Mouse (Mus musculus) limb, embryonic 13.5 days (tissue): ENCODE data around the gene Stx5a. TPM values are rescaled to one million over a fixed set of nuclear protein-coding genes. Genes with fewer than 3 reads are reported as not detected.
"Not testable (repeated sequence)": the region's sequence is repeated elsewhere in the genome, so short reads cannot be mapped to it uniquely, and the experiment has no call there.

Experiments
- ATAC-seq: fragments of 200-750 bp; cut with Nextera tagmentation; 2 replicates; pipeline ENCODE4 v1.8.0; 2017; ENCODE audit warnings: low read depth, moderate number of reproducible peaks, moderate TSS enrichment; ENCODE audit not compliant: low FRiP score
- H3K27ac ChIP-seq: fragments of 300-500 bp; sonication (generic); 2 replicates; pipeline ENCODE4 v1.5.1; 2015; ENCODE audit warnings: inconsistent platforms, mild to moderate bottlenecking, moderate library complexity
- H3K27me3 ChIP-seq: fragments of 300-500 bp; sonication (generic); 2 replicates; pipeline ENCODE4 v1.6.1; 2015; ENCODE audit warnings: mild to moderate bottlenecking, inconsistent platforms
- H3K36me3 ChIP-seq: fragments of 300-500 bp; sonication (generic); 2 replicates; pipeline ENCODE4 v1.6.1; 2015; ENCODE audit warnings: inconsistent platforms, mild to moderate bottlenecking, moderate library complexity
- H3K4me1 ChIP-seq: fragments of 300-500 bp; sonication (generic); 2 replicates; pipeline ENCODE4 v1.6.1; 2015; ENCODE audit warnings: inconsistent platforms
- H3K4me2 ChIP-seq: fragments of 300-500 bp; sonication (generic); replicated peaks from 2 replicates; pipeline ENCODE4 v1.6.1; 2015; ENCODE audit warnings: inconsistent platforms, mild to moderate bottlenecking, moderate library complexity
- H3K4me3 ChIP-seq: fragments of 300-500 bp; sonication (generic); 2 replicates; pipeline ENCODE4 v1.5.1; 2015; ENCODE audit warnings: moderate library complexity, mild to moderate bottlenecking, inconsistent platforms
- H3K9ac ChIP-seq: fragments of 300-500 bp; sonication (generic); 2 replicates; pipeline ENCODE4 v1.6.1; 2015; ENCODE audit warnings: mild to moderate bottlenecking, inconsistent platforms
- H3K9me3 ChIP-seq: fragments of 300-500 bp; sonication (generic); 2 replicates; pipeline ENCODE4 v1.6.1; 2016; ENCODE audit warnings: inconsistent platforms
- WGBS: fragments of 180-500 bp; shearing (Covaris S2); methylation state at CpG from one replicate; pipeline ENCODE4 v1.1.7; 2015; 5-methylcytosine and 5-hydroxymethylcytosine counted together
- polyA plus RNA-seq: library from polyadenylated mRNA; unstranded; fragments of >200 nt; fragmentation: Nextera tagmentation; extraction: Ambion mirVana; gene quantifications from 2 replicates; pipeline ENCODE4 v1.2.1, GENCODE M21; 2015

Stx5a gene
- polyA plus RNA-seq, 1 experiment from 2014 or later: 205 TPM

DNA sequence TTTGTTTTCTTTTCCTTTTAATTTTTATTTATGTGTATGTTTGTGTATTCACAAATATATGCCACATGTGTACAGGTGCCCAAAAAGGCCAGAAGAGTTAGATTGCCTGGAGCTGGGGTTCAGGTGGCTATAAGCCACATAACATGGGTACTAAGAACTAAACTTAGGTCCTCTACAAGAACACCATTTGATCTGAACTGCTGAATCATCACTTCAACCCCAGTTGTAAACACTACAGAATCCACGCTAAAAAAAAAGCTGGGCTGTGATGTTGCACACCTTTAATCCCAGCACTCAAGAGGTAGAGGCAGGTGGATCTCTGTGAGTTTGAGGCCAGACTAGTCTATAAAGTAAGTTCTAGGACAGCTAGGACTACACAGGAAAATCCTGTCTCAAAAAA is 19.8 kb upstream of the Stx5a start:
- Histone ChIP-seq H3K36me3 (peaks cover 22% of the 10 kb centered on the region), H3K9ac (peak overlapping the region; percentile 39; the same call in 1 of the 2 replicates), H3K9me3 (no peaks in the 10 kb centered on the region), H3K4me3 (no peak overlapping the region), H3K4me2 (peak overlapping the region; percentile 79), H3K27me3 (no peaks in the 10 kb centered on the region), H3K4me1 (peaks cover 33% of the 10 kb centered on the region), H3K27ac (no peak overlapping the region)
- WGBS: 74% methylated on average over 1 of the region's 1 CpGs
- ATAC-seq: no peak

DNA sequence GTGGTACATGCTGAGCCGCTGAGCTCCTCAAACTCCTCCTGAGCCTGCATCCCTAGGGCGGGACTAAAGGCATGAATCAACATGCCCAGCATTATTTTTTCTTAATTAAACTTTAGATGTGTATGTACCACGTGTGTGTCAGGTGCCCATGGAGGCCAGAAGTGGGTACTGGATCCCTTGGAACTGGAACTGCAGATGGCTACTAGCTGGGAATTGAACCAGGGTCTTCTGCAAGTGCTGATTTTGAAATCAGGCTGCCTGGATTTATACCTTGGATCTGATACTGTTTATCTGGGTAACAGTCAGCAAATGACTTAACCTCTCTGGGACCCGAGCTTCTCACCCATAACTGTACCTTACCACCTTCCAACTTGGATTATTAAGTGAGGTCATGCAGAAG is 19.2 kb upstream of the Stx5a start:
- peaks cover 29% of the 10 kb centered on the region for H3K36me3 ChIP-seq
- 51% methylated on average over 4 of the region's 4 CpGs for WGBS

DNA sequence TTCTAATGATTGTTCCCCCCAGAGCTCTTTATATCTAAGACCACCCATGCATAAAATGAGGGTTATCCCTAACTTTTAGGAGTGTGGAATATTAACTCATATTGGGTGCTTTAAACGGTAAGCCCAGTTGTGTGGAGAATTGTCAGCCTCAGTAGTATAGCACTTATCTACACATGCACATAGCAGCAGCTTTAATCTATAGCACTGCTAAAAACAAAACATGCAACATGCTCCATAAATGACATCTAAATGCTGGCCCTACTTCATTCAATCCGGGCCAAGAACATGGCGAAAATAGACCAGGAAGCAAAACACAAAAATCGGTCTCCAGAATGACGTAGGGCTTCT is 18.7 kb upstream of the Stx5a start:
- peak overlapping the region; percentile 79 for H3K4me2 ChIP-seq
- 1% methylated on average over 5 of the region's 5 CpGs for WGBS
- peak overlapping the region; percentile 81 for H3K9ac ChIP-seq
- H3K27ac ChIP-seq: peak overlapping the region; percentile 97
- ATAC-seq: no peak
- no peaks in the 10 kb centered on the region for H3K27me3 ChIP-seq
- peak overlapping the region; percentile 83 for H3K4me3 ChIP-seq
- H3K36me3 ChIP-seq: peaks cover 30% of the 10 kb centered on the region
- H3K9me3 ChIP-seq: no peaks in the 10 kb centered on the region
- peaks cover 33% of the 10 kb centered on the region for H3K4me1 ChIP-seq

More for the DNA sequence above, 19.2 kb upstream of the Stx5a start:
- Histone ChIP-seq H3K27ac (peak overlapping the region; percentile 97; the same call in 1 of the 2 replicates), H3K27me3 (no peaks in the 10 kb centered on the region), H3K4me3 (peak overlapping the region; percentile 83), H3K9ac (peak overlapping the region; percentile 81), H3K4me1 (peaks cover 33% of the 10 kb centered on the region), H3K4me2 (peak overlapping the region; percentile 79), H3K9me3 (no peaks in the 10 kb centered on the region)
- no peak for ATAC-seq

DNA sequence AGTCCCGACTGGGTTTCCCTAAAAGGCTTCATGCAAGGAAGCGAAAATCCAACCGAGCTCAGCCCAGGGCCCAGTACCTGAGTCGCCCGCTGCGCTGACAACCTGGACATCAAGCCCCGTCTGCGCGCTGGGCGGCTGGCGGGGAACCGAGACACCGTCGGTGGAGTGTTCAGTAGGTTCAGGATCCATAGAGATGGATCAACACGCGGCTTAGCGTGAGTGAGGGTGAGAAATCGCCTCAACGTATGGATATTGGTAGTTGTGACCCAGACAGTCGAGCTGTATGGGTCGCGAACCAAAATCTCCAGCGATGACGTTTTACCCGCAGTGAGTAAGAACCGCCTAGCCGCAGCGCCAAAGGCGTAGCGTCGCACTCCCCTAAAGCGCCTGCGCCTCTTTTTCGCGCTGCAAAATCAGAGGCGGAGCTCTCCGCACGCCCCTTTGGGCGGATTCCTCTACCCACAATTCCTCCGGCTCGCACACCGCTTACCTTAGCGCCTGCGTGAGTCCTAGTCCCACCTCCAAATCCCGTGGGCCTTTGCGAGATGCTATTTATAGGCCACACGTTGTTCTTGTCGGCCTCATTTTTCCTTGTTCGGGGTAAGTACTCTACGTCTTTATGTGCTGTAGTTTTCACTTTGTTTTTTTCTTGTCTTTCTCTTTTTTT is 18.2 kb upstream of the Stx5a start, which contains the start of gene Slc3a2:
TSS of gene Slc3a2 (minus strand) at position 463 of the 667 bp plus-strand sequence.
- Histone ChIP-seq H3K9ac (peak within 1 kb of the TSS; percentile 98), H3K9me3 (no peaks in the 10 kb centered on the region), H3K4me2 (peak within 1 kb of the TSS; percentile 79), H3K36me3 (peaks cover 30% of the 10 kb centered on the region), H3K27ac (peak within 1 kb of the TSS; percentile 97), H3K4me3 (peak within 1 kb of the TSS; percentile 83), H3K4me1 (peaks cover 33% of the 10 kb centered on the region), H3K27me3 (no peaks in the 10 kb centered on the region)
- under 1% methylated on average over 50 of the region's 50 CpGs for WGBS
- ATAC-seq: peak; percentile 95

DNA sequence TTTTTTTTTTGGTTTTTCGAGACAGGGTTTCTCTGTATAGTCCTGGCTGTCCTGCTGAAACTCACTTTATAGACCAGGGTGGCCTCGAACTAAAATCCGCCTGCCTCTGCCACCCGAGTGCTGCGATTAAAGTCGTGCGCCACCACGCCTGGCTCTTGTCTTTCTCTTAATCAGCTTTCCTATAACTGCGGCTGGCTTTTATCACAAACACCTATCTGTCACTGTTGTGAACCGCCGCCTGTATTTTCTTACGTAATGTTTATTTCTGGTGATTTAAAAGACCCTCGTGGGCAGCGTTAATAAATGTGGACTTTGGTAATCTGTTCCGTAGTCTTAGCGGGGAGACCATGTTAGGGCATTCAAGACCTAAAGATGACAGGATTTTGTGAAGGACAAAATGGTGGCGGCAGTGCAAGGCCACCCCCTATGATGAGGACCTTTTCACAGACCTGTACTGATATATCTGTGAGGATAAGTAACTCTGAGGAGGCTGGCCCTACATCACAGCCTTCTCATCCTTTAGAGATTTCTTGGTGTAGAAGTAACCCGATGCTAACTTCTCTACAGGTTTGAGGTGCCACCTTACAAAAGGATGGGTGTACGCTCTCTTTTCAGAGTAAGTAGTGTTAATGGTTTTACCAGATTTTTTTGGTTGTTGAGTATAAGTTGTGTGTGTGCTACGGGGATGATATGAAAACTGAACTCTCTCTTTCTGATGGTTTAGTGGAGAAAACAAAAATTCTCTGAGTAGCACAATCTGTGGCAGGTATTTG is 17.5 kb upstream of the Stx5a start:
- Histone ChIP-seq H3K4me1 (peaks cover 33% of the 10 kb centered on the region), H3K36me3 (peaks cover 30% of the 10 kb centered on the region), H3K4me2 (peak overlapping the region; percentile 76), H3K4me3 (peak overlapping the region; percentile 83), H3K9ac (peak overlapping the region; percentile 98), H3K27me3 (no peaks in the 10 kb centered on the region), H3K9me3 (no peaks in the 10 kb centered on the region), H3K27ac (peak overlapping the region; percentile 89)
- ATAC-seq: no peak
- WGBS: under 1% methylated on average over 20 of the region's 20 CpGs

GRCm38 (mm10) chr19:8724392-8724791 is 16.8 kb upstream of the Stx5a start:
- ATAC-seq: no peak
- Histone ChIP-seq H3K4me1 (peaks cover 33% of the 10 kb centered on the region), H3K4me3 (peak overlapping the region; percentile 83), H3K9me3 (no peaks in the 10 kb centered on the region), H3K27ac (peak overlapping the region; percentile 89), H3K4me2 (peak overlapping the region; percentile 76), H3K9ac (peak overlapping the region; percentile 98), H3K36me3 (peaks cover 30% of the 10 kb centered on the region), H3K27me3 (no peaks in the 10 kb centered on the region)
- WGBS: 1% methylated on average over 2 of the region's 2 CpGs

GRCm38 (mm10) chr19:8725081-8725613 is 16.1 kb upstream of the Stx5a start:
- no peak for ATAC-seq
- Histone ChIP-seq H3K9ac (peak overlapping the region; percentile 98), H3K4me3 (peak overlapping the region; percentile 83), H3K4me2 (peak overlapping the region; percentile 76), H3K27ac (no peak overlapping the region; the same call in 1 of the 2 replicates), H3K36me3 (peaks cover 30% of the 10 kb centered on the region), H3K4me1 (peaks cover 33% of the 10 kb centered on the region), H3K27me3 (no peaks in the 10 kb centered on the region), H3K9me3 (no peaks in the 10 kb centered on the region)
- 55% methylated on average over 4 of the region's 4 CpGs for WGBS

- Histone ChIP-seq H3K4me2 (peak overlapping the region; percentile 9; the same call in 1 of the 2 replicates), H3K36me3 (peaks cover 30% of the 10 kb centered on the region), H3K4me3 (peak overlapping the region; percentile 83; the same call in 1 of the 2 replicates), H3K9ac (no peak overlapping the region), H3K4me1 (peaks cover 25% of the 10 kb centered on the region), H3K9me3 (no peaks in the 10 kb centered on the region), H3K27me3 (no peaks in the 10 kb centered on the region), H3K27ac (no peak overlapping the region)
- ATAC-seq: no peak
- 13% methylated on average over 3 of the region's 3 CpGs for WGBS
These were observed 14.4 kb upstream of the Stx5a start for GRCm38 (mm10) chr19:8726609-8727390.

DNA sequence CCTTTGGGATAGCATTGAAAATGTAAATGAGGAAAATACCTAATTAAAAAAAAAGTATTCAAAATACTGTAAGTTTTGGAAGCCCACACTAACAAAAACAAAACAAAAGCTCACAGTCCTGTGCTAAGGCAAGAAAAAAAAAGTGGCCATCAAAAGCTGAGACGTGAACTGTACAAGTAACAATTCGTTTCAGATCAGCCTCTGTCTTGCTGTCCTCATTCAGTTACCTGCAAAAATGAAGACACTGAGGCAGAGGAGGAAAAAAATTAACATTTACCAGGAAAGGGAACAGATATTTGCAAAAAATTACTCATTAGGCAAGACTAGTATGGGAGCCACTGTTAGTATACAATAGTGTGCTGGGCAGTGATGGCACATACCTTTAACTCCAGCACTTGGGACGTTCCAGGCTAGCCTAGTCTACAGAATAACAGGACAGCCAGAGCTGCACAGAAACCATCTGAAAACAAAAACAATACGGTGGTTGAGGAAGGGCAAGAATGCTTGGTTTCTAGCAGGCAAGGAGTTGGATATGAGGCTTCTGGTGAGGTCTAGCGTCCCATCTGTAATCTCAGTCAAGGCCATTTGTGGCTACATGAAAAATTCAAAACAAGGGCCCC is 13.6 kb upstream of the Stx5a start:
- no peak for ATAC-seq
- Histone ChIP-seq H3K9me3 (no peaks in the 10 kb centered on the region), H3K27ac (no peak overlapping the region), H3K4me3 (no peak overlapping the region), H3K27me3 (no peaks in the 10 kb centered on the region), H3K9ac (no peak overlapping the region), H3K4me1 (peaks cover 19% of the 10 kb centered on the region), H3K4me2 (no peak overlapping the region), H3K36me3 (peaks cover 30% of the 10 kb centered on the region)
- WGBS: 18% methylated on average over 5 of the region's 5 CpGs

- not testable (repeated sequence) for H3K27me3 ChIP-seq, H3K4me2 ChIP-seq, ATAC-seq, H3K9ac ChIP-seq, H3K9me3 ChIP-seq, H3K27ac ChIP-seq, H3K4me3 ChIP-seq
- WGBS: 57% methylated on average over 3 of the region's 3 CpGs
- Histone ChIP-seq H3K36me3 (peaks cover 30% of the 10 kb centered on the region), H3K4me1 (peaks cover 19% of the 10 kb centered on the region)
These were observed 12.7 kb upstream of the Stx5a start for GRCm38 (mm10) chr19:8728335-8729099.

DNA sequence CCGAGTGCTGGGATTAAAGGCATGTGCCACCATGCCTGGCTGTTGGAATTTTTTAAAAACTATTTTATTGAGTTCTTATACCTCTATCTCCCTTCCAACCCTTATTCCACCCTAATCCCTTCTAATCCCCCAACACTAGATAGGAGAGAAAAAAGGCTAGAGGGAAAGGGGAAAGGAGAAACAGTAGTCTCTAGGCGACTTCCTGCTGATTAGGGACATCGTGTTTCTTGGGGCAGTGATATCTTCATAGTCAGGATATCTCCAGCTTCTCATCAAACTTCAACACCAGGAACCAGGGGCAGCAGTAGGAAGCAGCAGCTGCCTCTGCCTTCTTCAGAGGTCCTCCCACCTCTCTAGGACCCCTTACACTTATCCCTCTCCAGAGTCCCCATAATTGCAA is 6.9 kb upstream of the Stx5a start:
- peaks cover 11% of the 10 kb centered on the region for H3K4me1 ChIP-seq

More for the DNA sequence above, 6.9 kb upstream of the Stx5a start:
- H3K27me3 ChIP-seq: no peaks in the 10 kb centered on the region
- H3K4me2 ChIP-seq: no peak overlapping the region
- ATAC-seq: no peak
- H3K4me3 ChIP-seq: no peak overlapping the region
- 74% methylated on average over 3 of the region's 3 CpGs for WGBS
- H3K27ac ChIP-seq: no peak overlapping the region
- H3K9ac ChIP-seq: no peak overlapping the region
- H3K9me3 ChIP-seq: no peaks in the 10 kb centered on the region
- H3K36me3 ChIP-seq: peaks cover 23% of the 10 kb centered on the region
